Mouse (Mus musculus) skeletal muscle tissue, adult 2 months (tissue): Measurements from ENCODE around the gene Themis2.
A peak's percentile ranks its signal among the peaks of the same experiment; 100 is the strongest.
"Not testable (repeated sequence)": the region's sequence is repeated elsewhere in the genome, so short reads cannot be mapped to it uniquely, and the experiment has no call there.

Source experiments
- DNase-seq: peaks from one replicate; pipeline ENCODE4 v3.0.0-alpha.2; 2012; ENCODE audit warnings: low read depth, low spot score

Themis2 gene

DNA sequence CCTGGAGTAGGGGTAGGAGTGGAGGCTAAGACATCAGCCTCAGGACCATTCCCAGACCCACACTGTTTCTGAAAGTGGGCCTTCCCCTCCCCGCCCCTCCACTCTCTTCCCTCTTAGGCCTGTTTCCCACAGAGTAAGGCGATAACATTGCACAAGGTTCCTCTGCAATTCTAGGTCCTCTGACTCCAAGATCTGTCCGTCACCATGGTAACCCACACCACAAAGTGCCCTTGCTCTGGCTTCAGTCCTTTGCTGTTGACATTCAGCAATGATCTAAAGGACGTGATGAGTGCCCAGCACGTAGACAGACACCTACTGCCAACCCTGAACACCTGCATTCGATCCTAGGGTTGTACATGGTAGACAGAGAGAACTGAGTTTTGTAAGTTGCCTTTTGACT, 43.2 kb downstream of the Themis2 start:
- DNase-seq = no peak

GRCm38 (mm10) chr4:132749258-132749982, 46.8 kb downstream of the Themis2 start:
- no peak for DNase-seq

GRCm38 (mm10) chr4:132748778-132749177, 47.4 kb downstream of the Themis2 start:
- no peak for DNase-seq

DNA sequence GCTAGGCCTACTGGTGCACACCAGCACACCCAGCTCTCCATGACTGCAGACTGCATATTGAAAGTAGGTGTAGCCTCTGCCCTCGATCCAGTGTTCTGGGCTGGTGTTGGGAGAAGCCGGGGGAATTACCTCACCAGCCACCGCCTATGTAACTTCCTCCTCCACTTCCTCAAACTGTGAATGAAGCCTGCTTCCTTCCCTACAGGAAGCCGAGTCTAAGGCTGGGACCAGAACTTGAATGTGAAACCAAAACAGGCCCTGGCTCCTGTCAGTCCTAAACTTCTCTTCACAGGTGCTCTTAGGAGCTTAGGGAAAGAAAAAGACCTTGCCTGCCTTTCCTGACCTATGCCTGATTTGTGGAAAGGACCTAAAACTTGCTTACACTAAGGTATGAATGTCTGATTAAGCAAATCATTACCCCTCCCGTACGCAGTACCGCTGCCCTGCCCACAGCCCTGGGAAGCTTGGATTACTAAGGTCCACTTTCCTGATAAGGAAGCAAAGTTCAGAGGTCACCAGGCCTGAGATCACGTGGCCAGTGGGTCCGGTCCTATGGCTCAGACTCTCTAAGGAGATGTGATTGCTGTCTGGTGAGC, 48.4 kb downstream of the Themis2 start:
- peak; percentile 37 for DNase-seq

GRCm38 (mm10) chr4:132746911-132747517, 49.2 kb downstream of the Themis2 start:
- DNase-seq = no peak

GRCm38 (mm10) chr4:132743992-132744911, 51.9 kb downstream of the Themis2 start:
- DNase-seq = peak; percentile 47

GRCm38 (mm10) chr4:132741491-132741890, 54.7 kb downstream of the Themis2 start:
- no peak for DNase-seq

- DNase-seq = not testable (repeated sequence)
Observed at GRCm38 (mm10) chr4:132737154-132737553, 59.0 kb downstream of the Themis2 start.

GRCm38 (mm10) chr4:132735894-132736293, 60.3 kb downstream of the Themis2 start:
- no peak for DNase-seq

- no peak for DNase-seq
Observed at GRCm38 (mm10) chr4:132735389-132735788, 60.8 kb downstream of the Themis2 start.

DNA sequence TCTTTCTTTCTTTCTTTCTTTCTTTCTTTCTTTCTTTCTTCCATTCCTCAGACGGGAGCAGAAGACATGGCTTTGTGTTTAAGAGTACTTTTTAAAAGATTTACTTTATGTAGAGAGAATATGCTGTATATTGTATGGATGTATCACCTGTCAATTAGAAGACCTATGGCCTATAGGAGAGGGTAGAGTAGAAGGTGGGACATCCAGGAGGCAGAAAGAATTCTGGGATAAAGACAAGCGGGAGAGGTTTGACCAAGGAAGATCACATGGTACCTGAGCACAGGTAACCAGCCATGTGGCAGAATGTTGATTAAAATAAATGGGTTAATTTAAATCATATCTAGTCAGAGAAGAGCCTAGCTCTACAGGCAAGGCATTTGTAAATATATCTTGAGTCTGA, 61.4 kb downstream of the Themis2 start:
- no peak for DNase-seq

GRCm38 (mm10) chr4:132733071-132733770, 63.0 kb downstream of the Themis2 start:
- no peak for DNase-seq

- peak; percentile 70 for DNase-seq
Observed at GRCm38 (mm10) chr4:132732148-132732684, 64.0 kb downstream of the Themis2 start, which contains the start of gene Xkr8. Xkr8 (minus strand) TSS chr4:132732546.
